Mouse (Mus musculus): ENCODE data around the gene Pacsin3. TPM values are rescaled to one million over a fixed set of nuclear protein-coding genes. Genes with fewer than 3 reads are reported as not detected.

The Pacsin3 gene
- total RNA-seq, 2 experiments from 2014 or later, result 23.8 to 30.1 TPM

- DNase-seq, result no peak
Measured at GRCm38 (mm10) chr2:91259493-91259892, 3.7 kb downstream of the Pacsin3 start.

GRCm38 (mm10) chr2:91263692-91264660 is 8.2 kb downstream of the Pacsin3 start:
- no peak for DNase-seq

GRCm38 (mm10) chr2:91264711-91265681 is 9.2 kb downstream of the Pacsin3 start, which contains the start of gene Arfgap2:
Gene Arfgap2, plus strand, starts transcription at chr2:91264974.
- DNase-seq, result peak; percentile 97 to 98

GRCm38 (mm10) chr2:91268042-91268441 is 12.3 kb downstream of the Pacsin3 start:
- no peak for DNase-seq

GRCm38 (mm10) chr2:91268706-91269105 is 13.0 kb downstream of the Pacsin3 start:
- no peak for DNase-seq

GRCm38 (mm10) chr2:91269687-91270133 is 14.0 kb downstream of the Pacsin3 start:
- DNase-seq, result no peak

GRCm38 (mm10) chr2:91278749-91279371 is 23.1 kb downstream of the Pacsin3 start:
- DNase-seq, result no peak

- DNase-seq, result no peak
Measured at GRCm38 (mm10) chr2:91279372-91279755, 23.6 kb downstream of the Pacsin3 start.

- DNase-seq, result no peak
Measured at GRCm38 (mm10) chr2:91281366-91281765, 25.6 kb downstream of the Pacsin3 start.

- DNase-seq, result no peak
Measured at GRCm38 (mm10) chr2:91283972-91284371, 28.2 kb downstream of the Pacsin3 start.

- DNase-seq, result peak in 1 of 2 experiments; percentile 39
Measured at GRCm38 (mm10) chr2:91284375-91285199, 28.8 kb downstream of the Pacsin3 start.

- peak; percentile 74 for DNase-seq
Measured at GRCm38 (mm10) chr2:91285885-91286505, 30.2 kb downstream of the Pacsin3 start.

- DNase-seq, result no peak
Measured at GRCm38 (mm10) chr2:91287563-91287962, 31.8 kb downstream of the Pacsin3 start.

GRCm38 (mm10) chr2:91291197-91292007 is 35.6 kb downstream of the Pacsin3 start:
- DNase-seq, result peak in 1 of 2 experiments; percentile 54

GRCm38 (mm10) chr2:91294226-91294625 is 38.5 kb downstream of the Pacsin3 start:
- no peak for DNase-seq

GRCm38 (mm10) chr2:91295895-91296294 is 40.1 kb downstream of the Pacsin3 start:
- no peak for DNase-seq

GRCm38 (mm10) chr2:91299156-91299555 is 43.4 kb downstream of the Pacsin3 start:
- DNase-seq, result no peak

- DNase-seq, result no peak
Measured at GRCm38 (mm10) chr2:91300784-91301183, 45.0 kb downstream of the Pacsin3 start.

- DNase-seq, result no peak
Measured at GRCm38 (mm10) chr2:91301836-91302235, 46.1 kb downstream of the Pacsin3 start.

GRCm38 (mm10) chr2:91302845-91303244 is 47.1 kb downstream of the Pacsin3 start:
- peak in 1 of 2 experiments; percentile 54 for DNase-seq

All from layer of hippocampus, postnatal 36 days (tissue).